Mouse (Mus musculus): ENCODE results near the gene Cmtm2a.
"Not testable (repeated sequence)": the region's sequence is repeated elsewhere in the genome, so short reads cannot be mapped to it uniquely, and the experiment has no call there.

The Cmtm2a gene

GRCm38 (mm10) chr8:104293081-104293480 is at the start of gene Cmtm2a:
Cmtm2a (minus strand) TSS chr8:104293181.
- DNase-seq (ENCODE audit: low spot score), result not testable (repeated sequence)

GRCm38 (mm10) chr8:104342426-104342825 is 49.4 kb upstream of the Cmtm2a start:
- no peak for DNase-seq (ENCODE audit: low spot score)

GRCm38 (mm10) chr8:104341678-104342077 is 48.7 kb upstream of the Cmtm2a start:
- no peak for DNase-seq (ENCODE audit: low spot score)

GRCm38 (mm10) chr8:104341106-104341561 is 48.2 kb upstream of the Cmtm2a start:
- peak; percentile 15 for DNase-seq (ENCODE audit: low spot score)

- DNase-seq (ENCODE audit: low spot score), result peak; percentile 46
Measured at GRCm38 (mm10) chr8:104340233-104341105, 47.5 kb upstream of the Cmtm2a start.

- no peak for DNase-seq (ENCODE audit: low spot score)
Measured at GRCm38 (mm10) chr8:104339983-104340232, 46.9 kb upstream of the Cmtm2a start.

GRCm38 (mm10) chr8:104339229-104339982 is 46.4 kb upstream of the Cmtm2a start, which contains the start of gene Cmtm3:
Cmtm3 (plus strand) TSS chr8:104339410.
- no peak for DNase-seq (ENCODE audit: low spot score)

- no peak for DNase-seq (ENCODE audit: low spot score)
Measured at GRCm38 (mm10) chr8:104337890-104338289, 44.9 kb upstream of the Cmtm2a start.

- no peak for DNase-seq (ENCODE audit: low spot score)
Measured at GRCm38 (mm10) chr8:104336806-104337205, 43.8 kb upstream of the Cmtm2a start.

- no peak for DNase-seq (ENCODE audit: low spot score)
Measured at GRCm38 (mm10) chr8:104334196-104334595, 41.2 kb upstream of the Cmtm2a start.

- no peak for DNase-seq (ENCODE audit: low spot score)
Measured at GRCm38 (mm10) chr8:104333786-104334185, 40.8 kb upstream of the Cmtm2a start.

- no peak for DNase-seq (ENCODE audit: low spot score)
Measured at GRCm38 (mm10) chr8:104332665-104333631, 40.0 kb upstream of the Cmtm2a start.

GRCm38 (mm10) chr8:104321930-104322329 is 28.9 kb upstream of the Cmtm2a start, which contains the start of gene Cmtm2b:
Cmtm2b (plus strand) TSS chr8:104322230.
- not testable (repeated sequence) for DNase-seq (ENCODE audit: low spot score)

GRCm38 (mm10) chr8:104321267-104321666 is 28.3 kb upstream of the Cmtm2a start, which contains the start of gene Gm11020:
Gm11020 (plus strand) TSS chr8:104321567.
- not testable (repeated sequence) for DNase-seq (ENCODE audit: low spot score)

GRCm38 (mm10) chr8:104313311-104313710 is 20.3 kb upstream of the Cmtm2a start:
- no peak for DNase-seq (ENCODE audit: low spot score)

GRCm38 (mm10) chr8:104312023-104312422 is 19.0 kb upstream of the Cmtm2a start:
- not testable (repeated sequence) for DNase-seq (ENCODE audit: low spot score)

- DNase-seq (ENCODE audit: low spot score), result not testable (repeated sequence)
Measured at GRCm38 (mm10) chr8:104309441-104310155, 16.6 kb upstream of the Cmtm2a start, which contains the start of the genes Gm45711 and Cmtm1. Gm45711 (minus strand) TSS chr8:104310081. Cmtm1 (minus strand) TSS chr8:104310145.

GRCm38 (mm10) chr8:104308341-104308740 is 15.4 kb upstream of the Cmtm2a start:
- not testable (repeated sequence) for DNase-seq (ENCODE audit: low spot score)

GRCm38 (mm10) chr8:104304962-104305361 is 12.0 kb upstream of the Cmtm2a start:
- no peak for DNase-seq (ENCODE audit: low spot score)

GRCm38 (mm10) chr8:104302536-104302935 is 9.6 kb upstream of the Cmtm2a start:
- not testable (repeated sequence) for DNase-seq (ENCODE audit: low spot score)

GRCm38 (mm10) chr8:104301577-104301976 is 8.6 kb upstream of the Cmtm2a start:
- not testable (repeated sequence) for DNase-seq (ENCODE audit: low spot score)

All from spleen, adult 12 weeks (tissue).